Mouse (Mus musculus) stomach, embryonic 15.5 days (tissue): ENCODE measurements at regions not wholly inside any gene's neighbourhood (a gene's known extent, or its start where the extent isn't known, plus 50 kb on each side); places are given as distances from the start of the nearest gene placed in this dataset.
A peak's percentile ranks its signal among the peaks of the same experiment; 100 is the strongest.

ENCODE experiments used
- ATAC-seq: fragments of 200-750 bp; cut with Nextera tagmentation; 2 replicates; pipeline ENCODE4 v1.8.0; 2017; ENCODE audit warnings: low read depth, moderate number of reproducible peaks, moderate TSS enrichment; ENCODE audit not compliant: insufficient read depth, low FRiP score
- H3K27ac ChIP-seq: fragments of 300-500 bp; sonication (generic); 2 replicates; pipeline ENCODE4 v1.5.1; 2015; ENCODE audit warnings: mild to moderate bottlenecking, inconsistent platforms
- H3K27me3 ChIP-seq: fragments of 300-500 bp; sonication (generic); replicated peaks from 2 replicates; pipeline ENCODE4 v1.6.1; 2015; ENCODE audit warnings: inconsistent platforms
- H3K36me3 ChIP-seq: fragments of 300-500 bp; sonication (generic); 2 replicates; pipeline ENCODE4 v1.6.1; 2015; ENCODE audit warnings: inconsistent platforms
- H3K4me1 ChIP-seq: fragments of 300-500 bp; sonication (generic); 2 replicates; pipeline ENCODE4 v1.6.1; 2015; ENCODE audit warnings: inconsistent platforms
- H3K4me2 ChIP-seq: fragments of 300-500 bp; sonication (generic); 2 replicates; pipeline ENCODE4 v1.6.1; 2015; ENCODE audit warnings: mild to moderate bottlenecking, inconsistent platforms
- H3K4me3 ChIP-seq: fragments of 300-500 bp; sonication (generic); replicated peaks from 2 replicates; pipeline ENCODE4 v1.5.1; 2015; ENCODE audit warnings: inconsistent platforms
- H3K9ac ChIP-seq: fragments of 300-500 bp; sonication (generic); 2 replicates; pipeline ENCODE4 v1.6.1; 2015; ENCODE audit warnings: inconsistent platforms
- H3K9me3 ChIP-seq: fragments of 300-500 bp; sonication (generic); 2 replicates; pipeline ENCODE4 v1.6.1; 2016; ENCODE audit warnings: inconsistent platforms
- WGBS: fragments of 180-500 bp; shearing (Covaris S2); methylation state at CpG from one replicate; pipeline ENCODE4 v1.1.7; 2015; 5-methylcytosine and 5-hydroxymethylcytosine counted together

DNA sequence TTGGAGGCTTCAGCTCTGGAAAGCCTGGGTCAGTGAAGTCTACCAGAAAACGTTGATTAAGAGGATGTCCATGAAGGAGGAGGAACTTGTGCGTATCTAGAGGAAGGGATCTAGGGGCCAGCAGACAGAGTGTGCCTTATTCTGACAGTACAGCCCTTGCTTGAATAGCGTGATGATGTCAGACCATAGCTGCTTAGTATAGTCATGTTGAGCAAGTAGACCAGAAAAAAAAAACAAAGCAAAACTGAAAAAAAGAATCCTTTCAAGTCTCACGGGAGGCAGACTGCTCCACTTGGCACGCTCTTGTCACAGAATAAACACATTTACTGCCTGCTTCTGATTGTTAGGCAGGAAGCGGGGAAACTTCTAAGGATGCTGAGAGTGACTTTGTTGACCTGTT is 290.7 kb downstream of the Rngtt start:
- H3K27ac ChIP-seq = no peak overlapping the region
- H3K36me3 ChIP-seq = no peaks in the 10 kb centered on the region
- H3K4me3 ChIP-seq = no peak overlapping the region
- H3K27me3 ChIP-seq = no peaks in the 10 kb centered on the region
- 55% methylated on average over 6 of the region's 6 CpGs for WGBS
- no peak overlapping the region for H3K4me2 ChIP-seq
- no peaks in the 10 kb centered on the region for H3K4me1 ChIP-seq
- no peaks in the 10 kb centered on the region for H3K9me3 ChIP-seq
- ATAC-seq = no peak
- no peak overlapping the region for H3K9ac ChIP-seq

DNA sequence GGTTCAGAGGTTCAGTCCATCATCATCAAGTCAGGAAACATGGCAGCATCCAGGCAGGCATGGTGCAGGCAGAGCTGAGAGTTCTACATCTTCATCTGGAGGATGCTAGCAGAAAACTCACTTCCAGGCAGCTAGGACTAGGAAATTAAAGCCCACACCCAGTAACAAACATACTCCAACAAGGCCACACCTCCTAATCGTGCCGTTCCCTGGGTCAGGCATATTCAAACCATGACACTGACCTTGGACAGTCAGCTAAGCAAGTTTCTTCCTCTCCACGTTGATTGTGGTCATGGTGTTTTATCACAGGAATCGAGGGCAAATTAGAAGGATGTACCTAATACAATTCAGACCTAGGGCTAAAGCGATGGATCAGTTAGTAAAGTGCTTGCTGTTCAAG is 294.5 kb downstream of the Rngtt start:
- Histone ChIP-seq H3K36me3 (no peaks in the 10 kb centered on the region), H3K27ac (no peak overlapping the region), H3K9ac (no peak overlapping the region), H3K9me3 (no peaks in the 10 kb centered on the region), H3K27me3 (no peaks in the 10 kb centered on the region), H3K4me1 (no peaks in the 10 kb centered on the region), H3K4me3 (no peak overlapping the region), H3K4me2 (no peak overlapping the region)
- ATAC-seq = no peak
- 87% methylated on average over 5 of the region's 5 CpGs for WGBS

DNA sequence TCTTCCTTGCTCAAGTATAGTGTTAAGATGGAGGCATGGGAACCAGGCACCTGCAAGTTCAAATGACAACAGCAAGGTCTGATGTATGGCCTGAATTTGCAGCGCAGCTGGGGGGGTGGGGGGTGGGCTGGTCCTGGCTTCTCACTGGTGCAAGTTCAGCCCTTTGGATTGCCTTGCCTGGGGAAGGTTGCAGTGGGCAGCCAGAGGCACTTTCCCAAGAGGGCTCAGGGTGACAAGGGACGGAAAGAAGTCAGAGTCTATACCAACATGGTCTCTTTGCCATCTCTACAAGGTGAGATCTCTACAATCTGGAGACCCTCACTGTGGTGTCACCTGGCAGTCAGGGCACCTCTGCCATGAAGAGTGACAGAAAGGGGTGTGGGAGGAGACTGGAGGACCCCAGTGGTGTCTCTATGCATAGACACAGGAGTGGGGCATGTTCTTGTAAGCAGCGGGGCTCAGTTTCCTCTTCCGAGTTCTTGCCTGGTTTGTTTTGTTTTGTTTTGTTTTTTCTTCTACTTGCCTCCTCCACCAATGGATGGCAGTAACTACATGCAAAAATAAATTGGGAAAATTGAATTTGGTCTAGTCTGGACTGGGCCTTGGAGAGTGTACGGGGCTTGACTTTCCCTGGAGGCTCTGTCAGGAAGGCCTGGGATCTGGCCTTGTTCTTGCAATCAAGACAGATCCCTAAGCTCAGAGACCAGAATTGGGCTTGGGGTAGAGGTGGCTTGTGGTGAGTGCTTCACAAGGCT is 284.4 kb upstream of the Cnr1 start:
- no peaks in the 10 kb centered on the region for H3K4me1 ChIP-seq
- H3K4me2 ChIP-seq = no peak overlapping the region
- H3K36me3 ChIP-seq = no peaks in the 10 kb centered on the region
- no peak overlapping the region for H3K4me3 ChIP-seq
- no peak for ATAC-seq
- no peaks in the 10 kb centered on the region for H3K27me3 ChIP-seq
- no peak overlapping the region for H3K9ac ChIP-seq
- H3K27ac ChIP-seq = no peak overlapping the region
- no peaks in the 10 kb centered on the region for H3K9me3 ChIP-seq
- WGBS = 90% methylated on average over 5 of the region's 5 CpGs

- ATAC-seq = no peak
- Histone ChIP-seq H3K4me1 (no peaks in the 10 kb centered on the region), H3K27me3 (no peaks in the 10 kb centered on the region), H3K27ac (no peak overlapping the region), H3K4me2 (no peak overlapping the region), H3K36me3 (no peaks in the 10 kb centered on the region), H3K9ac (no peak overlapping the region), H3K9me3 (no peaks in the 10 kb centered on the region), H3K4me3 (no peak overlapping the region)
- 80% methylated on average over 11 of the region's 11 CpGs for WGBS
These were observed 283.7 kb upstream of the Cnr1 start for GRCm38 (mm10) chr4:33640576-33641255.

GRCm38 (mm10) chr4:33641883-33642282 is 282.5 kb upstream of the Cnr1 start:
- ATAC-seq = no peak
- no peak overlapping the region for H3K27ac ChIP-seq
- no peak overlapping the region for H3K4me3 ChIP-seq
- H3K9ac ChIP-seq = no peak overlapping the region
- no peaks in the 10 kb centered on the region for H3K9me3 ChIP-seq
- no peaks in the 10 kb centered on the region for H3K36me3 ChIP-seq
- H3K4me1 ChIP-seq = no peaks in the 10 kb centered on the region
- WGBS = 69% methylated on average over 6 of the region's 6 CpGs
- no peaks in the 10 kb centered on the region for H3K27me3 ChIP-seq
- H3K4me2 ChIP-seq = no peak overlapping the region

GRCm38 (mm10) chr4:33642526-33642925 is 281.9 kb upstream of the Cnr1 start:
- Histone ChIP-seq H3K27ac (no peak overlapping the region), H3K27me3 (no peaks in the 10 kb centered on the region), H3K36me3 (no peaks in the 10 kb centered on the region), H3K4me3 (no peak overlapping the region), H3K4me1 (no peaks in the 10 kb centered on the region), H3K9ac (no peak overlapping the region), H3K4me2 (no peak overlapping the region), H3K9me3 (no peaks in the 10 kb centered on the region)
- 87% methylated on average over 13 of the region's 13 CpGs for WGBS
- no peak for ATAC-seq

DNA sequence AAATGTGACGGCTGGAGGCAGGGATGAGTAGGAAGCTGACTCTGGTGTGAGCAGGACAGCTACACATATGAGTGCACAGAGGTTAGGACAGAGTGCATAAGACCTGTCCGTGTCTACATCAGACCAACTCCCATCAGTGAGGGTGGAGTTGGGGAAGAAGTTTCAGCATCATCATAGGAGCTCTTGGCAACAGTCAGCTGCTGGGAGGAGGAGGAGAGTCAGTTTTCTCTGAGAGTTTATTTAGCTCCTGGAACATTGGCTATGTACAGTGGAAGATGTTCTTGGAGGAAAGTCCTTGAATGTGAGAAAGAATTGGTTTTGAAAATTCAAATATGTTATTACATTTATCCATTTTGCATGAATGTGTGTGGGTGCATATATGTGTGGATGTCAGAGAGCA is 279.2 kb upstream of the Cnr1 start:
- Histone ChIP-seq H3K4me3 (no peak overlapping the region), H3K27me3 (no peaks in the 10 kb centered on the region), H3K36me3 (no peaks in the 10 kb centered on the region), H3K9ac (no peak overlapping the region), H3K4me2 (no peak overlapping the region), H3K27ac (no peak overlapping the region), H3K4me1 (no peaks in the 10 kb centered on the region), H3K9me3 (no peaks in the 10 kb centered on the region)
- no peak for ATAC-seq
- WGBS = 78% methylated on average over 2 of the region's 2 CpGs

DNA sequence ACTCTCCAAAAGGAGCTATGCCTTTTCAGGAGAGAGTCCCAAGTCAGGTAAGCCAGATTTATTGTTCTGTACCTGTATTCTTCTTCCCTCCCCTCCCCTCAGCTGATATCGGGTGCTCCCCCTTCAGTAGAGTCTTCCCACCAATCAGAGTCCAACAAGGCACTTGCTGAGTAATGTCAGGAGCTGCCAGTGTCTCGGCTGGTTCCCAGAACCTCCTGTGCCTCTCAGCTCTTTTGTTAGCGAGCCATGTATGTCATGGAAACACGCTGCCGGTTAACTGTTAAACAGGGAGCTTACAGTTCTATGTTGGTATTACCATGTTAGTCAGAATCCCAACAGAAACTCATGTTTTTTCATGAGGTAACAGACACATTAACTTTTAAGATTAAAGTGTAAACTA is 273.1 kb upstream of the Cnr1 start:
- H3K27me3 ChIP-seq = no peaks in the 10 kb centered on the region
- H3K27ac ChIP-seq = no peak overlapping the region
- WGBS = 65% methylated on average over 5 of the region's 5 CpGs
- H3K4me3 ChIP-seq = no peak overlapping the region
- H3K9me3 ChIP-seq = no peaks in the 10 kb centered on the region
- no peak for ATAC-seq
- H3K36me3 ChIP-seq = no peaks in the 10 kb centered on the region
- H3K9ac ChIP-seq = no peak overlapping the region
- H3K4me2 ChIP-seq = no peak overlapping the region
- H3K4me1 ChIP-seq = no peaks in the 10 kb centered on the region

GRCm38 (mm10) chr4:33659766-33660165 is 264.6 kb upstream of the Cnr1 start:
- no peaks in the 10 kb centered on the region for H3K36me3 ChIP-seq
- H3K9ac ChIP-seq = no peak overlapping the region
- no peak for ATAC-seq
- WGBS = 90% methylated on average over 14 of the region's 14 CpGs
- H3K4me3 ChIP-seq = no peak overlapping the region
- H3K9me3 ChIP-seq = no peaks in the 10 kb centered on the region
- H3K27me3 ChIP-seq = no peaks in the 10 kb centered on the region
- no peak overlapping the region for H3K4me2 ChIP-seq
- no peak overlapping the region for H3K27ac ChIP-seq
- H3K4me1 ChIP-seq = 0 out of 2 replicates have a peak, but pooled peaks cover 1% of the 10 kb centered on the region

- Histone ChIP-seq H3K4me3 (no peak overlapping the region), H3K4me1 (0 out of 2 replicates have a peak, but pooled peaks cover 4% of the 10 kb centered on the region), H3K4me2 (no peak overlapping the region), H3K27ac (no peak overlapping the region), H3K9ac (no peak overlapping the region), H3K36me3 (no peaks in the 10 kb centered on the region), H3K9me3 (no peaks in the 10 kb centered on the region), H3K27me3 (no peaks in the 10 kb centered on the region)
- ATAC-seq = no peak
- 74% methylated on average over 5 of the region's 5 CpGs for WGBS
These were observed 263.8 kb upstream of the Cnr1 start for GRCm38 (mm10) chr4:33660553-33660952.

GRCm38 (mm10) chr4:33661862-33662261 is 262.5 kb upstream of the Cnr1 start:
- no peaks in the 10 kb centered on the region for H3K27me3 ChIP-seq
- peak; percentile 57; the same call in 1 of the 2 replicates for ATAC-seq
- H3K4me3 ChIP-seq = no peak overlapping the region
- no peak overlapping the region for H3K27ac ChIP-seq
- WGBS = 77% methylated on average over 3 of the region's 3 CpGs
- no peak overlapping the region for H3K9ac ChIP-seq
- 0 out of 2 replicates have a peak, but pooled peaks cover 4% of the 10 kb centered on the region for H3K4me1 ChIP-seq
- no peak overlapping the region for H3K4me2 ChIP-seq
- H3K36me3 ChIP-seq = no peaks in the 10 kb centered on the region
- H3K9me3 ChIP-seq = no peaks in the 10 kb centered on the region

DNA sequence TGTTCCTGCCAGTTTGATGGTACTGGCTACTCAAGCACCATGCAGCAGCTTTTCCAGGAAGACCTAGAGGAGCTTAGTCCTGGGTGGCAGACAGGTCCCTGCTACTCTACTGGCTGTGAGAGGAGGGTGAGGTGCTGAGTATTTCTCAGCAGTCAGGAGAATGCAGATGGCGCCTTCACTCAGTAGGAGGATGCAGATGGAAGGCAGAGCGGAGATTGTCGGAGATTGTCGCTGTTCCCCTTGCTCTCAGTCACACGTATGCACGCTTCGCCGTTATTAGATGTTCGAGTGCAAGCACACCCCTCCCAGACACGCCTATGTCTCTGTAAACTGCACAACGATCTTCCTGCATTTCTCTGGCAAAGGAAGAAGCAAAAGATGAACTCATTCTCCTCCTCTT is 261.4 kb upstream of the Cnr1 start:
- H3K4me1 ChIP-seq = 0 out of 2 replicates have a peak, but pooled peaks cover 4% of the 10 kb centered on the region
- no peak for ATAC-seq
- no peak overlapping the region for H3K4me2 ChIP-seq
- H3K9ac ChIP-seq = no peak overlapping the region
- no peaks in the 10 kb centered on the region for H3K9me3 ChIP-seq
- whole genome bisulfite sequencing = 68% methylated on average over 11 of the region's 11 CpGs
- H3K27ac ChIP-seq = no peak overlapping the region
- H3K36me3 ChIP-seq = no peaks in the 10 kb centered on the region
- H3K27me3 ChIP-seq = no peaks in the 10 kb centered on the region
- no peak overlapping the region for H3K4me3 ChIP-seq
